In genomic region chr10:42593201-42593600, GRCm38 (mm10) we compare ENCODE assay signal across 32 mouse cellular contexts. TPM values are rescaled to one million over a fixed set of nuclear protein-coding genes. Genes with fewer than 3 reads are reported as not detected.
"Had no signal": no experiment of that assay in that cellular context is flagged by ENCODE, and none has a peak within 500 bp of the region (broad histone marks: within the 10 kb centered on the region; RNA-seq: fewer than 3 reads in every experiment).

No protein-coding gene starts in this region.

- DNase-seq: gastrocnemius, postnatal 14 days; gastrocnemius, postnatal 36 days; heart, adult 11 months; heart, adult 2 months; heart, postnatal 14 days; heart, postnatal 36 days; kidney, adult 11 months; kidney, adult 2 months; kidney, adult 9 months; kidney, postnatal 14 days; kidney, postnatal 36 days; layer of hippocampus, adult 9-11 months; layer of hippocampus, postnatal 36 days; left cerebral cortex, postnatal 4 days; liver, embryonic 13.5 days had no signal

- ATAC-seq: hindbrain, postnatal 0 days; intestine, embryonic 16.5 days had no signal

- H3K9ac ChIP-seq: heart, embryonic 13.5 days; heart, embryonic 15.5 days; hindbrain, embryonic 13.5 days; hindbrain, embryonic 15.5 days; kidney, embryonic 15.5 days; limb, embryonic 13.5 days; limb, embryonic 15.5 days; liver, embryonic 13.5 days had no signal

- H3K36me3 ChIP-seq: heart, embryonic 13.5 days; heart, embryonic 15.5 days; hindbrain, embryonic 13.5 days; hindbrain, embryonic 15.5 days; kidney, embryonic 15.5 days; limb, embryonic 13.5 days; limb, embryonic 15.5 days; liver, embryonic 13.5 days had no signal

- H3K9me3 ChIP-seq: heart, embryonic 15.5 days; hindbrain, embryonic 13.5 days; hindbrain, embryonic 15.5 days; kidney, embryonic 15.5 days; limb, embryonic 13.5 days; limb, embryonic 15.5 days; liver, embryonic 13.5 days had no signal

- H3K4me2 ChIP-seq: heart, embryonic 11.5 days; heart, embryonic 13.5 days; heart, embryonic 15.5 days; hindbrain, embryonic 13.5 days; hindbrain, embryonic 15.5 days; kidney, embryonic 15.5 days; limb, embryonic 13.5 days; limb, embryonic 15.5 days; liver, embryonic 13.5 days had no signal

- H3K4me3 ChIP-seq: heart, adult 2 months; heart, embryonic 13.5 days; heart, embryonic 15.5 days; hindbrain, embryonic 13.5 days; hindbrain, embryonic 15.5 days; kidney, embryonic 15.5 days; limb, embryonic 13.5 days; limb, embryonic 15.5 days; liver, embryonic 13.5 days had no signal

- H3K27ac ChIP-seq: heart, adult 2 months; heart, embryonic 13.5 days; heart, embryonic 15.5 days; hindbrain, embryonic 13.5 days; hindbrain, embryonic 15.5 days; hindbrain, postnatal 0 days; kidney, embryonic 15.5 days; kidney, postnatal 0 days; limb, embryonic 13.5 days; limb, embryonic 15.5 days; liver, embryonic 13.5 days had no signal

RNA-seq across cellular contexts. Expression of gene Nr2e1, which starts 9.8 kb away (rescaled TPM):
- polyA plus RNA-seq: gonadal fat pad, adult 2 months; heart, adult 2 months; heart, embryonic 13.5 days; heart, embryonic 15.5 days; heart, postnatal 0 days; hindbrain, postnatal 0 days; intestine, embryonic 14.5 days; intestine, embryonic 16.5 days; kidney, adult 2 months; kidney, postnatal 0 days; large intestine, adult 2 months; limb, embryonic 11.5 days; limb, embryonic 13.5 days; limb, embryonic 15.5 days; liver, adult 2 months; liver, embryonic 13.5 days had no signal
